Mouse (Mus musculus): Measurements from ENCODE around the gene Sv2b.

GRCm38 (mm10) chr7:75224206-75224605 lies 84.9 kb downstream of the Sv2b start:
- TF ChIP-seq CTCF (IDR thresholded peaks at IDR 0.05; ENCODE audit: low read depth) (no peak), EP300 (optimal IDR thresholded peaks at IDR 0.05) (no peak)

Measured in stomach, postnatal 0 days (tissue).